Mouse (Mus musculus) left cerebral cortex, postnatal 4 days (tissue): ENCODE results near the gene Mfrp. TPM values are rescaled to one million over a fixed set of nuclear protein-coding genes. Genes with fewer than 3 reads are reported as not detected.
"Not testable (repeated sequence)": the region's sequence is repeated elsewhere in the genome, so short reads cannot be mapped to it uniquely, and the experiment has no call there.

Source experiments
- DNase-seq: peaks from one replicate; pipeline ENCODE4 v3.0.0-alpha.2; 2022
- intact Hi-C: fragments of 180-260 bp; cut with DNase I; formaldehyde crosslinking; loops from one replicate; pipeline ENCODE4 v1.15.1; 2025
- total RNA-seq, 2 experiments: library from RNA; stranded (reverse); gene quantifications; 2 replicates each; pipeline ENCODE4 v1.2.3; 2021

Mfrp gene
- total RNA-seq, 2 experiments from 2014 or later = not detected

- intact Hi-C loops = no loop called here
- DNase-seq = no peak
Measured at GRCm38 (mm10) chr9:44096536-44096935, 5.0 kb upstream of the Mfrp start.

- DNase-seq = no peak
- intact Hi-C loops = loop anchor here (10.0 kb wide), 1 partner anchor 120 kb away; no protein-coding TSS in a partner anchor
Measured at GRCm38 (mm10) chr9:44104881-44105280, 3.4 kb downstream of the Mfrp start.

DNA sequence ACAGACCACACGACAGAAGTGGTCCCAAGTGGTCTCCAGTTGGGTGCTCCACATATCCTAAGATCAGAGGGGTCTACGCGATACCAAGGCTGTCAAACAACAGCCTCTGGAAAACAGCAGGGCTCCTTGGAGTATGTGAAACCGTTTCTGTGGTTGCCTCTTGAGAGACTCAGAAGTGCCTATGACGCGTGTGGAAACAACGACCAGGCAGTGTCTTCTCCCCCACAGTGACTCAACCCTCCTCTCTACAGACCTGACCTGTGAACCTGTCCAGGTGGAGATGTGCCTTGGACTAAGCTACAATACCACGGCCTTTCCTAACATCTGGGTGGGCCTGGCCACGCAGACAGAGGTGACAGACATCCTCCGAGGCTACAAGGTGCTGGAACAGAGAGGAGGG is 4.3 kb downstream of the Mfrp start:
- intact Hi-C loops = loop anchor here (10.0 kb wide), 1 partner anchor 121 kb away; no protein-coding TSS in a partner anchor
- no peak for DNase-seq

DNA sequence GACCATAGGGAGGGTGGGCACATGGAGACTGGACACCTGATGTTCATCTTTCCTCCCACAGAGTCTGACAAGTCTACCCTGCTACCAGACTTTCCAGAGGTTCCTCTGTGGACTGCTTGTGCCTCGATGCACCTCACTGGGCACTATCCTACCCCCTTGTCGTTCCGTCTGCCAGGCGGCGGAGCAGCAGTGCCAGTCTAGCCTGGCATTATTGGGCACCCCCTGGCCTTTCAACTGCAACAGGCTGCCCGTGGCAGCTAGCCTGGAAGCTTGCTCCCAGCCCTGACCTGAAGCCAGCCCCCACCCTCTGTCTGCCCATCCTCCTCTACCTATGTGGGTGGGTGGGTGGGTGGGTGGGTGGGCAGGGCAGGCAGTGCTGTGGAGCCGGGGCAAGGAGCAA is 4.7 kb downstream of the Mfrp start:
- intact Hi-C loops = loop anchor here (10.0 kb wide), 1 partner anchor 121 kb away; no protein-coding TSS in a partner anchor
- no peak for DNase-seq

DNA sequence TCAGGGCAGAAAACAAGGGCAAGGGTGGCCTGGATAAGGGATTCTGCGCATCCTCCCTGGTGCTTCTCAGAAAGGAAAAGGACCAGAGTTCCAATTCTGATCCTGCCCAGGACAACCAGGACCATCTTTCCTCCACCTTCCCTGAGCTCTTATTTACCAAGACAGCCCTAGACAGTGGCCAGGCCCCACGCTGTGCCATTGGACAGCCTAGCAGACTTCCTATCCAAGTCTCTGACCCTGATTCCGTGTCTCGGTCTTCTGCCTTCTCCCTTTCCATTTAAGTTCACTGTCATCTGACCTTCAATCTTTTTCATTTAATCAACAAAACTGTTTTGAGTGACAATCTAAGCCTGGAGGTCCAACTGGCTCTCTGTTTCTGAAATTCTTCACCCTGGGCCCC is 5.1 kb downstream of the Mfrp start:
- intact Hi-C loops = loop anchor here (10.0 kb wide), 1 partner anchor 122 kb away; no protein-coding TSS in a partner anchor
- no peak for DNase-seq

GRCm38 (mm10) chr9:44107110-44107509 is 5.6 kb downstream of the Mfrp start, which contains the start of gene C1qtnf5:
Gene C1qtnf5 (plus strand): TSS chr9:44107245.
- intact Hi-C loops = loop anchor here (10.0 kb wide), 1 partner anchor 122 kb away; no protein-coding TSS in a partner anchor
- peak; percentile 85 for DNase-seq

- DNase-seq = peak; percentile 72
- intact Hi-C loops = loop anchor here (10.0 kb wide), 1 partner anchor 123 kb away; no protein-coding TSS in a partner anchor
Measured at GRCm38 (mm10) chr9:44107557-44108179, 6.1 kb downstream of the Mfrp start.

- intact Hi-C loops = loop anchor here (10.0 kb wide), 1 partner anchor 124 kb away; no protein-coding TSS in a partner anchor
- peak; percentile 13 for DNase-seq
Measured at GRCm38 (mm10) chr9:44108269-44109055, 6.9 kb downstream of the Mfrp start.

- intact Hi-C loops = loop anchor here (10.0 kb wide), 1 partner anchor 125 kb away; no protein-coding TSS in a partner anchor
- peak; percentile 79 for DNase-seq
Measured at GRCm38 (mm10) chr9:44109360-44110095, 8.0 kb downstream of the Mfrp start.

- DNase-seq, intact Hi-C loops: not testable (repeated sequence)
Measured at GRCm38 (mm10) chr9:44111909-44112308, 10.4 kb downstream of the Mfrp start.

- intact Hi-C loops = no loop called here
- DNase-seq = peak; percentile 97
Measured at GRCm38 (mm10) chr9:44113105-44113789, 11.7 kb downstream of the Mfrp start, which contains the start of the genes Gm49380 and Rnf26. Gene Gm49380 (minus strand): TSS chr9:44113500. Gene Rnf26 (minus strand): TSS chr9:44113517.

- DNase-seq = no peak
- intact Hi-C loops = no loop called here
Measured at GRCm38 (mm10) chr9:44114453-44114852, 12.9 kb downstream of the Mfrp start.

GRCm38 (mm10) chr9:44115599-44115998 is 14.1 kb downstream of the Mfrp start:
- DNase-seq = no peak
- intact Hi-C loops = no loop called here

- intact Hi-C loops = no loop called here
- DNase-seq = no peak
Measured at GRCm38 (mm10) chr9:44116182-44116581, 14.7 kb downstream of the Mfrp start.

DNA sequence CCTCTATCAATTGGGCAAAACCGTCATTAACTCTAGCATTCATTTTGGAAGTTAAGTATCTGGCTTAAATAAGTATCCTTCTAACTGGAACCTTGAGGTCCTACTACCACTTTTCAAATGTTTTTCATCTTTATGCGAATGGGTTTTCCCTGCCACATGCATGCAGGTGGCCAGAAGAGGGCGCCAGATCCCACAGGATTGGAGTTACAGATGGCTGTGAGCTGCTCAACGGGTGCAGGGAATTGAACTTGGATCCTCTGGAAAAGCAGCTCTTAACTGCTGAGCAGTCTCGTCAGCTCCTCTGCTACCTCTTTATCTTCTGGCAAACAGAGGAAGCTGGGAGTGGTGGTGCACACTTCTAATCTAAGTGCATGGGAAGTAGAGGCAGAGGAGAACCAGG is 17.5 kb downstream of the Mfrp start:
- peak; percentile 41 for DNase-seq
- intact Hi-C loops = no loop called here

GRCm38 (mm10) chr9:44119948-44120465 is 18.5 kb downstream of the Mfrp start:
- DNase-seq = no peak

GRCm38 (mm10) chr9:44124317-44124716 is 22.8 kb downstream of the Mfrp start:
- DNase-seq = no peak
- intact Hi-C loops = loop anchor here (10.0 kb wide), 1 partner anchor 270 kb away; the partner anchor contains the start of gene Slc37a4

More at GRCm38 (mm10) chr9:44119948-44120465, 18.5 kb downstream of the Mfrp start:
- intact Hi-C loops = loop anchor here (10.0 kb wide), 1 partner anchor 275 kb away; the partner anchor contains the start of gene Slc37a4

DNA sequence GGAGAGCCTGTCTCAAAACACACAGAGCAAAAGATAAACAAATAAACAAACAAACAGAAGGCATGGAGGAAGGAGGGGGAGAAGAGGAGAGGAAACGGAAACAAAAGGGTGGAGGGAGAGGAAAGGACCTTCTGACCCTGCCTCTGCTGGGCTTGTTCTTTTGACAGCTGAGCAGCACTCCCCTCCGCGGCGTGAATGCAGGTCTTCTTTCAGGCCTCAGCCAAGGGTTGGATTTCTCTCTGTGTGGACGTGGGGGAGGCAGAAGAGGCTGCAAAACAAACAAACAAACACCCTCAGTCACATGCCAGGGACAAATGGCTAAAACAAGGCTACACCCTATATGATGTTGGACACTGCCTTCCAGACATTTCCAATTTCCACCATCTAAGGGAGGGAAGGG is 23.5 kb downstream of the Mfrp start:
- intact Hi-C loops = loop anchor here (10.0 kb wide), 1 partner anchor 270 kb away; the partner anchor contains the start of gene Slc37a4
- DNase-seq = no peak
